Mouse (Mus musculus) adrenal gland, postnatal 10 days (tissue): ENCODE measurements at regions not wholly inside any gene's neighbourhood (a gene's known extent, or its start where the extent isn't known, plus 50 kb on each side); places are given as distances from the start of the nearest gene placed in this dataset.
"Not testable (repeated sequence)": the region's sequence is repeated elsewhere in the genome, so short reads cannot be mapped to it uniquely, and the experiment has no call there.

Experiments used
- DNase-seq: peaks from one replicate; pipeline ENCODE4 v3.0.0; 2021; ENCODE audit warnings: mixed read lengths

- DNase-seq = no peak
Observed at GRCm38 (mm10) chr11:114483823-114484667, 184.3 kb upstream of the Rpl38 start.

GRCm38 (mm10) chr11:114483350-114483749 is 185.0 kb upstream of the Rpl38 start:
- DNase-seq = not testable (repeated sequence)

GRCm38 (mm10) chr11:114482070-114482469 is 186.3 kb upstream of the Rpl38 start:
- no peak for DNase-seq

GRCm38 (mm10) chr11:114481037-114481436 is 187.3 kb upstream of the Rpl38 start:
- no peak for DNase-seq

GRCm38 (mm10) chr11:114480119-114480540 is 188.2 kb upstream of the Rpl38 start:
- DNase-seq = no peak

GRCm38 (mm10) chr11:114478736-114479135 is 189.6 kb upstream of the Rpl38 start:
- DNase-seq = no peak

- peak; percentile 21 for DNase-seq
Observed at GRCm38 (mm10) chr11:114477365-114477764, 191.0 kb upstream of the Rpl38 start.

GRCm38 (mm10) chr11:114472501-114473260 is 195.6 kb upstream of the Rpl38 start:
- no peak for DNase-seq

GRCm38 (mm10) chr11:114468394-114468793 is 199.9 kb upstream of the Rpl38 start:
- peak; percentile 85 for DNase-seq

- DNase-seq = peak; percentile 53
Observed at GRCm38 (mm10) chr11:114467803-114468202, 200.5 kb upstream of the Rpl38 start.

GRCm38 (mm10) chr11:114465486-114465885 is 202.8 kb upstream of the Rpl38 start:
- DNase-seq = no peak

GRCm38 (mm10) chr11:114462755-114463374 is 205.5 kb upstream of the Rpl38 start:
- DNase-seq = peak; percentile 66

- peak; percentile 16 for DNase-seq
Observed at GRCm38 (mm10) chr11:114454876-114455330, 213.4 kb upstream of the Rpl38 start.

GRCm38 (mm10) chr11:114448776-114449401 is 219.4 kb upstream of the Rpl38 start:
- peak; percentile 70 for DNase-seq

GRCm38 (mm10) chr11:114447461-114447847 is 220.9 kb upstream of the Rpl38 start:
- no peak for DNase-seq

GRCm38 (mm10) chr11:114446617-114447460 is 221.5 kb upstream of the Rpl38 start:
- peak; percentile 56 for DNase-seq

- peak; percentile 36 for DNase-seq
Observed at GRCm38 (mm10) chr11:114446075-114446616, 222.2 kb upstream of the Rpl38 start.

- no peak for DNase-seq
Observed at GRCm38 (mm10) chr11:114444211-114444610, 224.1 kb upstream of the Rpl38 start.

GRCm38 (mm10) chr11:114443444-114443843 is 224.9 kb upstream of the Rpl38 start:
- DNase-seq = peak; percentile 77

- no peak for DNase-seq
Observed at GRCm38 (mm10) chr11:114439314-114439713, 229.0 kb upstream of the Rpl38 start.

- DNase-seq = no peak
Observed at GRCm38 (mm10) chr11:114435788-114436187, 232.5 kb upstream of the Rpl38 start.
